Mouse (Mus musculus): ENCODE measurements around the gene Pheta1. TPM values are rescaled to one million over a fixed set of nuclear protein-coding genes. Genes with fewer than 3 reads are reported as not detected.

Pheta1 gene
- polyA plus RNA-seq, 1 experiment from 2014 or later: 59.3 TPM

GRCm38 (mm10) chr5:121849478-121850349 is 930 bp downstream of the Pheta1 start:
- Histone ChIP-seq H3K4me3 (peak overlapping the region; percentile 78), H3K9me3 (no peaks in the 10 kb centered on the region), H3K4me2 (replicated peaks) (peak overlapping the region; percentile 54), H3K27me3 (no peaks in the 10 kb centered on the region), H3K9ac (replicated peaks) (peak overlapping the region; percentile 73), H3K27ac (replicated peaks) (0 out of 2 replicates have a peak overlapping the region, but pooled peaks have one; percentile 5), H3K36me3 (peaks cover 27% of the 10 kb centered on the region), H3K4me1 (peaks cover 46% of the 10 kb centered on the region)
- no peak for ATAC-seq (replicated peaks)
- WGBS: 39% methylated on average over 20 of the region's 20 CpGs

- Histone ChIP-seq H3K4me1 (peaks cover 42% of the 10 kb centered on the region), H3K9me3 (no peaks in the 10 kb centered on the region), H3K36me3 (peaks cover 33% of the 10 kb centered on the region), H3K27me3 (no peaks in the 10 kb centered on the region), H3K9ac (replicated peaks) (no peak overlapping the region), H3K4me2 (replicated peaks) (no peak overlapping the region), H3K4me3 (no peak overlapping the region), H3K27ac (replicated peaks) (no peak overlapping the region)
- ATAC-seq (replicated peaks): no peak
- 88% methylated on average over 9 of the region's 9 CpGs for WGBS
These were observed 4.7 kb downstream of the Pheta1 start for GRCm38 (mm10) chr5:121853368-121854051.

DNA sequence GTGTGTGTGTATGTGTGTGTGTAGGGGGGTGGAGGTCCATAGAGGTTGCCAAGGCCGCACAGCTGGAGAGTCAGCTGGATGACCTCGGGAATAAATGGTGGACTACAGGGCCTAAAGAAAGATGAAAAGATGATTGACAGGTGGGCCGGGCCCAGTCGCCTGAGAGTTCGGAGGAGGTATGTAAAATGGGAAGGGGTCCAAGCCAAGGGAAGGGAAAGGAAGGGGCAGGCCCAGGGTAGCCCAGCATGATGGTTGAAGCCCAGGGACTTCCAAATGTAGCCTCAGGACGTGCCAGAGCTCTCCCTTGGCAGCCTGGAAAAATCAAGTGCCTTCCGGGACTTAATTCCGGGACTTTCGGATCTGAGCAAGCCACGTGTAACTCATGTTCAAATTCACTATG is 6.0 kb downstream of the Pheta1 start:
- 42% methylated on average over 10 of the region's 10 CpGs for WGBS
- Histone ChIP-seq H3K4me1 (peaks cover 37% of the 10 kb centered on the region), H3K27ac (replicated peaks) (0 out of 2 replicates have a peak overlapping the region, but pooled peaks have one; percentile 27), H3K4me2 (replicated peaks) (no peak overlapping the region), H3K4me3 (no peak overlapping the region), H3K9me3 (no peaks in the 10 kb centered on the region), H3K27me3 (no peaks in the 10 kb centered on the region), H3K36me3 (peaks cover 33% of the 10 kb centered on the region), H3K9ac (replicated peaks) (no peak overlapping the region)
- no peak for ATAC-seq (replicated peaks)

DNA sequence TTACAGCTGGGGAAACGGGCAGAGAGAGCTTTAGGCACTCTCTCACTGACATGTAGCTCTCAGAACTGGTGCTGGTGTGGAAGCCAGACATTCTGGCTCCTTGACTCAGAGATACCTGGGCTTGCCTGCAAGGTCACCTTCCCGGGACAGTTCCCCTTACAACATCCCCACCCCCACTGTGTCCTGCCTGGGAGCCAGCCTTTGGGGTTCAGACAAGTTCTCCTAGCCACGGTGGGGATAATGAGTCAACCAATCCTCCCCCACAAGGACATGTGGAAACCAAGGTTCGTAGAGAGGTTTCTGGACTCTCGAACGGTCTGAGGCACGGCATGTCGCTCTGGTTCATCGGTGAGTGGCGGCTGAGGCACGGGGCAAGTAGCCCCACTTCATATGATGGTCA is 8.0 kb downstream of the Pheta1 start:
- H3K4me2 ChIP-seq (replicated peaks): no peak overlapping the region
- H3K9me3 ChIP-seq: no peaks in the 10 kb centered on the region
- H3K36me3 ChIP-seq: peaks cover 41% of the 10 kb centered on the region
- WGBS: 90% methylated on average over 11 of the region's 11 CpGs
- H3K27me3 ChIP-seq: no peaks in the 10 kb centered on the region
- ATAC-seq (replicated peaks): no peak
- peaks cover 17% of the 10 kb centered on the region for H3K4me1 ChIP-seq
- H3K27ac ChIP-seq (replicated peaks): no peak overlapping the region
- H3K4me3 ChIP-seq: no peak overlapping the region
- no peak overlapping the region for H3K9ac ChIP-seq (replicated peaks)

DNA sequence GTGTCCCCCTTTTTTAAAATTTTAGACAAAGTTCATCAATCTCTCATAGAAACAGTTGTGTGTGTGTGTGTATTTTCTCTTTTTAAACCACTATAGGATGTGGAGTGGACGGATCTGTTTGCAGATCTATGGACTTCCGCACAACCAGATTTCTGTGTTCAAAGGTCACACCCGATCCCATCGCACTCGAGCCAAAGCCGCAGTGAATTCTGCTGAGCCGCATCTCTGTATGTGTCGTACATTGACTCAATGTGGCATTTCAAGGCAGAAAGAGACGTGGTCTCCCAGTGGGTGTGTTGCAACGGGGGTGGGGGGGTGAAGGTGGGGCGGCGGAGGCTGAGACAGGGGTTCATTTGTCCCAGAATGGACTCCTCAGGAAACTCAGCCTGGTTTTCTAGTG is 9.6 kb downstream of the Pheta1 start:
- H3K27me3 ChIP-seq: no peaks in the 10 kb centered on the region
- peaks cover 26% of the 10 kb centered on the region; the same call in 1 of the 2 replicates for H3K36me3 ChIP-seq
- no peak for ATAC-seq (replicated peaks)
- no peak overlapping the region for H3K9ac ChIP-seq (replicated peaks)
- WGBS: 90% methylated on average over 12 of the region's 12 CpGs
- no peak overlapping the region for H3K4me2 ChIP-seq (replicated peaks)
- H3K4me3 ChIP-seq: no peak overlapping the region
- H3K4me1 ChIP-seq: peaks cover 16% of the 10 kb centered on the region
- no peak overlapping the region for H3K27ac ChIP-seq (replicated peaks)
- no peaks in the 10 kb centered on the region for H3K9me3 ChIP-seq

- no peak overlapping the region for H3K4me3 ChIP-seq
- H3K27me3 ChIP-seq: no peaks in the 10 kb centered on the region
- no peak overlapping the region for H3K27ac ChIP-seq (replicated peaks)
- no peaks in the 10 kb centered on the region for H3K9me3 ChIP-seq
- H3K9ac ChIP-seq (replicated peaks): no peak overlapping the region
- H3K36me3 ChIP-seq: peaks cover 15% of the 10 kb centered on the region; the same call in 1 of the 2 replicates
- WGBS: 62% methylated on average over 5 of the region's 5 CpGs
- no peaks in the 10 kb centered on the region for H3K4me1 ChIP-seq
- H3K4me2 ChIP-seq (replicated peaks): no peak overlapping the region
- ATAC-seq (replicated peaks): no peak
These were observed 13.2 kb downstream of the Pheta1 start for GRCm38 (mm10) chr5:121861964-121862363.

GRCm38 (mm10) chr5:121864330-121864729 is 15.5 kb downstream of the Pheta1 start:
- no peak overlapping the region; the same call in 1 of the 2 replicates for H3K27ac ChIP-seq (replicated peaks)
- H3K9me3 ChIP-seq: no peaks in the 10 kb centered on the region
- H3K9ac ChIP-seq (replicated peaks): no peak overlapping the region
- 13% methylated on average over 7 of the region's 11 CpGs for WGBS
- no peak overlapping the region for H3K4me3 ChIP-seq
- no peaks in the 10 kb centered on the region for H3K27me3 ChIP-seq
- no peak; the same call in 1 of the 2 replicates for ATAC-seq (replicated peaks)
- no peaks in the 10 kb centered on the region for H3K4me1 ChIP-seq
- H3K4me2 ChIP-seq (replicated peaks): no peak overlapping the region
- H3K36me3 ChIP-seq: peaks cover 14% of the 10 kb centered on the region; the same call in 1 of the 2 replicates

DNA sequence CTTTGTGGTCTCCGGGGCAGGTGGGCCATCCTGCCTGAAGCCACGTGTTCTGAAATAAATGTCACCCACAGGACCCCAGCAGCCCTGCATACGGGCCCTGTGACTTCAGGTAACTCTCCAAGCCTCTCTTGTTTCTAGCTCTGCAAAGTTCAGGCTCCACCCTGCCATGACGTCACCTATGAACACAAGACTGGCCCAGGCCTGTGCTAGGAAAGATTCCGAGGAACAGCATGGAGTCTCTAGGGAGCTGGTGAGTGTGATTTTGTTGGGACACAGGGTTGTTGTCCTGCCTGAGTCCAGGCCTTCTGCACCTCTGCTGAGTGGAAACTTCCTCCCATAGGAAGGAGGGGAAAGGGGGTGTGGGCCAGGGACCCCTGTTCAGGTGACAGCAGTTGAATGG is 19.2 kb downstream of the Pheta1 start:
- Histone ChIP-seq H3K4me1 (no peaks in the 10 kb centered on the region), H3K4me2 (replicated peaks) (no peak overlapping the region), H3K9ac (replicated peaks) (no peak overlapping the region), H3K27me3 (no peaks in the 10 kb centered on the region), H3K27ac (replicated peaks) (no peak overlapping the region), H3K4me3 (no peak overlapping the region), H3K36me3 (peaks cover 7% of the 10 kb centered on the region; the same call in 1 of the 2 replicates), H3K9me3 (no peaks in the 10 kb centered on the region)
- ATAC-seq (replicated peaks): no peak
- 77% methylated on average over 5 of the region's 5 CpGs for WGBS

DNA sequence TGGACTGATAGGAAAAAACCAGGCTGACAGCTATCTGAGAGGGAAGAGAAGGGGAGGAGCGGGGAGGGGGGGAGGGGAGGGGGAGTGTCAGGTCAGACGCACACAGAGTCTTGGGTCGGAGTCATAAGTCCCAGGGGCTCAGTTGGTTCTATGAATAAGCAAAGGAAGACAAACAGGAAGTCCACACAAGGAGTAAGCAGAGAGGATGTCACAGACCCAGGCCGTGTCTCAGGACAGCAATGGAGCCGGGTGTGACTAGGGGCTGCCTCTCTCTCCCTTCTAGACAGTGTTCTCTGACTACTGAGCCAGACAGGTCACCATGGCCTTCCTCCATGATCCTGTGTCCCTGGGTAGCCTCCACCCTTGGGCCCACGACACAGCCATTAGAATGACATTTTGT is 22.0 kb downstream of the Pheta1 start:
- no peak overlapping the region for H3K27ac ChIP-seq (replicated peaks)
- H3K9me3 ChIP-seq: no peaks in the 10 kb centered on the region
- peaks cover 13% of the 10 kb centered on the region; the same call in 1 of the 2 replicates for H3K36me3 ChIP-seq
- 82% methylated on average over 6 of the region's 6 CpGs for WGBS
- no peaks in the 10 kb centered on the region for H3K27me3 ChIP-seq
- H3K4me3 ChIP-seq: no peak overlapping the region
- no peak overlapping the region for H3K4me2 ChIP-seq (replicated peaks)
- no peaks in the 10 kb centered on the region for H3K4me1 ChIP-seq
- H3K9ac ChIP-seq (replicated peaks): no peak overlapping the region
- ATAC-seq (replicated peaks): no peak

DNA sequence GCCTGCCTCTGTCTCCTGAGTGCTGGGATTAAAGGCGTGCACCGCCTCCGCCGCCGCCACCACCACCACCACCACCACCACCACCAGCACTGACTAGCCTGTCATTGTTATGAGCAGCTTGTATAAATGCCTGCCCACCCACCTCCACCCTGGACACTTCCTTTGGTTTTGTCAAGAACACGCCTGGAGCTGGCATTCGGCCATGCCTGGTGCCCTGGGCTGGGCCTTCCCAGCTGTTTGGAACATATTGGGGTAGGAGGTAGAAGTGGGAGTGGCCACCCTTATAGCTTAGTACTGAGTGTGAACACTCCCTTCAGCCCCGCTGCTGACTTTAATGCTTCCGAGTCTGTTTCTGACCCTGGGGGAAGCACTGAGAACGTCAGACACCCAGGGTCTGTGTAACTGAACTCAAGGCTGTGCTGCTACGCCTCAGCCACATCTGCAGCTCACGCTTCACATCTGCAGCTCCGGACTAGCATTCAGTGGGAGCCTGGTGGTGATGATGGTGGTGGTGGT is 22.8 kb downstream of the Pheta1 start:
- H3K4me1 ChIP-seq: no peaks in the 10 kb centered on the region
- 86% methylated on average over 13 of the region's 13 CpGs for WGBS
- peaks cover 20% of the 10 kb centered on the region; the same call in 1 of the 2 replicates for H3K36me3 ChIP-seq
- H3K27me3 ChIP-seq: no peaks in the 10 kb centered on the region
- H3K9ac ChIP-seq (replicated peaks): no peak overlapping the region
- H3K9me3 ChIP-seq: no peaks in the 10 kb centered on the region
- no peak overlapping the region for H3K4me3 ChIP-seq
- H3K4me2 ChIP-seq (replicated peaks): no peak overlapping the region
- no peak; the same call in 1 of the 2 replicates for ATAC-seq (replicated peaks)
- H3K27ac ChIP-seq (replicated peaks): no peak overlapping the region

GRCm38 (mm10) chr5:121872158-121872557 is 23.4 kb downstream of the Pheta1 start:
- Histone ChIP-seq H3K4me1 (no peaks in the 10 kb centered on the region), H3K36me3 (peaks cover 20% of the 10 kb centered on the region; the same call in 1 of the 2 replicates), H3K4me3 (no peak overlapping the region), H3K9me3 (no peaks in the 10 kb centered on the region), H3K27ac (replicated peaks) (no peak overlapping the region), H3K27me3 (no peaks in the 10 kb centered on the region), H3K4me2 (replicated peaks) (no peak overlapping the region), H3K9ac (replicated peaks) (no peak overlapping the region)
- 3% methylated on average over 4 of the region's 4 CpGs for WGBS
- ATAC-seq (replicated peaks): peak; percentile 63; the same call in 1 of the 2 replicates

- WGBS: 92% methylated on average over 12 of the region's 12 CpGs
- H3K9ac ChIP-seq (replicated peaks): no peak overlapping the region
- no peaks in the 10 kb centered on the region for H3K27me3 ChIP-seq
- peaks cover 13% of the 10 kb centered on the region; the same call in 1 of the 2 replicates for H3K36me3 ChIP-seq
- H3K4me1 ChIP-seq: peaks cover 13% of the 10 kb centered on the region; the same call in 1 of the 2 replicates
- H3K4me3 ChIP-seq: no peak overlapping the region
- no peak overlapping the region for H3K27ac ChIP-seq (replicated peaks)
- no peak overlapping the region for H3K4me2 ChIP-seq (replicated peaks)
- ATAC-seq (replicated peaks): no peak
- H3K9me3 ChIP-seq: no peaks in the 10 kb centered on the region
These were observed 26.3 kb downstream of the Pheta1 start for GRCm38 (mm10) chr5:121875041-121875440.
